Mouse (Mus musculus) cortical plate, adult 2 months (tissue): ENCODE measurements at regions not wholly inside any gene's neighbourhood (a gene's known extent, or its start where the extent isn't known, plus 50 kb on each side); places are given as distances from the start of the nearest gene placed in this dataset.

Experiments used
- CTCF ChIP-seq: fragments of 200-500 bp; IDR thresholded peaks from 2 replicates; pipeline ENCODE4 v1.5.1; 2011; ENCODE audit warnings: mild to moderate bottlenecking, control low read depth, low read length; ENCODE audit not compliant: insufficient read depth; ENCODE audit errors: extremely low read depth
- POLR2A ChIP-seq: fragments of 200-500 bp; IDR thresholded peaks from 2 replicates; pipeline ENCODE4 v1.6.1; 2011; ENCODE audit warnings: mild to moderate bottlenecking, low read length, control low read depth; ENCODE audit not compliant: insufficient read depth; ENCODE audit errors: extremely low read depth

DNA sequence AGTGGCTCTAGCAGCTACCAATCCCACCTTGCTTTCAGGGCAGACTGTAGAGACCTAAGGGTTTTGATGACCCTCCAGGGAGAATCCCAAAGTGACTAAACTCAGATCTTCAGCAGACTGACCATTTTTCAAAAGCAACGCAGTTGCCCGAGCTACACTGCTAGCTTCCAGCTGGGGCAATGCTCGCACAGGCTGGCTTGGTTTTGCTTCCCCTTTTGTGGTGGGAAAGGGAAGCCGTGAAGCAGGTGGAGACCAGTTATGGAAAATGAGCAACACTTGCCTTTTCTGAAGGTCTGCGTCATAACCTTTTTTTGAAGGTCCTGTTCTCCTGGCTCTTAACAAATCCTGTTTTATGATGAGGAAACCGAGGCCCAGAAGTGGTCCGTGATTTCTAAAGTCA lies 202.7 kb upstream of the Runx1 start:
- no peak for TF ChIP-seq POLR2A
- no peak for TF ChIP-seq CTCF
